9 mouse cellular contexts compared by ENCODE assay signal in genomic region chr5:65535457-65536067, GRCm38 (mm10). TPM values are rescaled to one million over a fixed set of nuclear protein-coding genes. Genes with fewer than 3 reads are reported as not detected.
DNase-seq lines count a peak whose midpoint lies in the region; ATAC-seq and TF ChIP-seq lines count a peak whose summit lies in the region.
"Had no signal": no experiment of that assay in that cellular context is flagged by ENCODE, and none has a peak within 500 bp of the region (broad histone marks: within the 10 kb centered on the region; RNA-seq: fewer than 3 reads in every experiment).

No protein-coding gene starts in this region.

- H3K4me1 ChIP-seq in kidney, adult 2 months (ENCODE audit: control insufficient read depth, insufficient read depth, low read length) = no peaks in the 10 kb centered on the region; the same call in 1 of the 2 replicates
- H3K4me1 ChIP-seq in kidney, embryonic 14.5 days (ENCODE audit: control insufficient read depth, insufficient read depth, low read length) = peaks cover 4% of the 10 kb centered on the region
- H3K4me1 ChIP-seq in ES-E14 (ENCODE audit: control insufficient read depth in 2 of 2, insufficient read depth in 2 of 2, low read length in 2 of 2, poor library complexity in 1 of 2) = peaks cover 9 to 30% of the 10 kb centered on the region in 2 experiments
- H3K4me1 ChIP-seq in lung, embryonic 15.5 days = peaks cover 10% of the 10 kb centered on the region

- H3K27ac ChIP-seq in kidney, adult 2 months (ENCODE audit: insufficient read depth, low read depth, low read length) = no peak overlapping the region
- H3K27ac ChIP-seq in kidney, embryonic 14.5 days (ENCODE audit: low read depth, low read length) = no peak overlapping the region
- peak overlapping the region; percentile 63; the same call in 1 of the 2 replicates for H3K27ac ChIP-seq in ES-E14 (ENCODE audit: insufficient read depth, low read depth, low read length, poor library complexity, severe bottlenecking)
- H3K27ac ChIP-seq in lung, embryonic 15.5 days = peak overlapping the region; percentile 56; the same call in 1 of the 2 replicates

- WGBS in kidney, adult 2 months = 55% methylated on average over 5 of the region's 5 CpGs
- WGBS in kidney, embryonic 14.5 days = 73% methylated on average over 5 of the region's 5 CpGs
- 55% methylated on average over 5 of the region's 5 CpGs for WGBS in lung, embryonic 15.5 days

- in situ Hi-C loops in ES-E14 (cut with MboI; ENCODE audit: low sequenced_read_pairs in 2 of 2, unreplicated experiment in 2 of 2) = no loop called here

- H3K36me3 ChIP-seq in kidney, adult 2 months (ENCODE audit: control insufficient read depth, insufficient read depth, low read length) = no peaks in the 10 kb centered on the region
- no peaks in the 10 kb centered on the region for H3K36me3 ChIP-seq in kidney, embryonic 14.5 days (ENCODE audit: control insufficient read depth, insufficient read depth, low read length)
- no peaks in the 10 kb centered on the region for H3K36me3 ChIP-seq in ES-E14 (ENCODE audit: control insufficient read depth, insufficient read depth, low read length, poor library complexity, severe bottlenecking)
- no peaks in the 10 kb centered on the region for H3K36me3 ChIP-seq in lung, embryonic 15.5 days
- H3K36me3 ChIP-seq: neural tube, embryonic 13.5 days had no signal

- ATAC-seq in kidney, embryonic 14.5 days (ENCODE audit: low FRiP score, low TSS enrichment) = no peak
- no peak for ATAC-seq in lung, embryonic 15.5 days (ENCODE audit: borderline replicate concordance, extremely low read depth, low FRiP score, low TSS enrichment)

- no peak overlapping the region for H3K9ac ChIP-seq in kidney, embryonic 14.5 days (ENCODE audit: low read depth, low read length)
- no peak overlapping the region for H3K9ac ChIP-seq in ES-E14 (ENCODE audit: insufficient read depth, low read depth, low read length, poor library complexity, severe bottlenecking)
- no peak overlapping the region for H3K9ac ChIP-seq in lung, embryonic 15.5 days

- DNase-seq in kidney, adult 2 months = peak; percentile 74
- DNase-seq in ES-E14 (ENCODE audit: low read depth, low spot score) = no peak
- DNase-seq in c-Kit-negative CD71-positive TER-119-positive erythroid progenitor cells, embryonic 14.5 days (ENCODE audit: low read depth, low spot score) = peak; percentile 58
- peak; percentile 20 to 50 for DNase-seq in heart, postnatal 36 days
- DNase-seq in thymus, postnatal 0 days (ENCODE audit: low spot score) = peak; percentile 83
- no peak for DNase-seq in frontal cortex, postnatal 25 days (ENCODE audit: low spot score in 2 of 2)

- no peak for TF ChIP-seq POLR2A in kidney, adult 2 months (IDR thresholded peaks at IDR 0.05; ENCODE audit: low read depth, low read length)

- H3K27me3 ChIP-seq in kidney, adult 2 months (replicated peaks; ENCODE audit: control insufficient read depth, insufficient read depth, low read length) = no peaks in the 10 kb centered on the region
- no peaks in the 10 kb centered on the region for H3K27me3 ChIP-seq in kidney, embryonic 14.5 days (ENCODE audit: control insufficient read depth, insufficient read depth, low read length)
- H3K27me3 ChIP-seq in lung, embryonic 15.5 days = no peaks in the 10 kb centered on the region
- H3K27me3 ChIP-seq: neural tube, embryonic 13.5 days had no signal

- intact Hi-C loops in heart, postnatal 36 days (cut with DNase I) = loop anchor here (2.0 to 10.0 kb wide), 2 partner anchors 43 to 229 kb away; partner anchors contain the start of genes Gm43552 and N4bp2

- no peak for TF ChIP-seq CTCF in kidney, adult 2 months (conservative IDR thresholded peaks at IDR 0.05; ENCODE audit: insufficient read depth, insufficient read length, low read depth, low read length)

- no peak overlapping the region for H3K4me3 ChIP-seq in kidney, adult 2 months (ENCODE audit: insufficient read depth, low read depth, low read length)
- H3K4me3 ChIP-seq in kidney, embryonic 14.5 days (ENCODE audit: low read length) = no peak overlapping the region
- H3K4me3 ChIP-seq in ES-E14 (ENCODE audit: insufficient read depth in 1 of 2, low read depth in 1 of 2, low read length in 2 of 2, poor library complexity in 1 of 2, severe bottlenecking in 1 of 2) = no peak overlapping the region
- H3K4me3 ChIP-seq in lung, embryonic 15.5 days = no peak overlapping the region

- no peaks in the 10 kb centered on the region for H3K9me3 ChIP-seq in kidney, embryonic 14.5 days (ENCODE audit: control insufficient read depth, low read length)
- H3K9me3 ChIP-seq in ES-E14 (ENCODE audit: control insufficient read depth, insufficient read depth, low read depth, low read length) = no peaks in the 10 kb centered on the region
- no peaks in the 10 kb centered on the region for H3K9me3 ChIP-seq in lung, embryonic 15.5 days
- H3K9me3 ChIP-seq: neural tube, embryonic 13.5 days had no signal

- no peak overlapping the region for H3K4me2 ChIP-seq in kidney, embryonic 14.5 days (replicated peaks; ENCODE audit: low read depth, low read length)
- H3K4me2 ChIP-seq in lung, embryonic 15.5 days = 0 out of 2 replicates have a peak overlapping the region, but pooled peaks have one; percentile 65

TF ChIP-seq in ES-E14, 5 proteins besides CTCF, POLR2A, EP300 and RAD21:
- no peak for TF ChIP-seq ZC3H11A (IDR thresholded peaks at IDR 0.05; ENCODE audit: borderline replicate concordance, low read depth, low read length)
- TF ChIP-seq HCFC1 (IDR thresholded peaks at IDR 0.05; ENCODE audit: borderline replicate concordance, insufficient read depth, low read length) = no peak
- TF ChIP-seq CHD2 (IDR thresholded peaks at IDR 0.05; ENCODE audit: low read depth, low read length) = no peak
- TF ChIP-seq ZNF384 (IDR thresholded peaks at IDR 0.05; ENCODE audit: low read depth, low read length) = no peak
- TF ChIP-seq MAFK (IDR thresholded peaks at IDR 0.05; ENCODE audit: insufficient read depth, low read depth, low read length) = no peak

RNA-seq across cellular contexts. Expression of gene Smim14, which starts 1.4 kb away (rescaled TPM):
- 111 and 114 TPM in 2 replicates for polyA plus RNA-seq in kidney, adult 2 months (2012; rRNA removed)
- polyA plus RNA-seq in kidney, embryonic 14.5 days (2014; fragmentation: Nextera tagmentation; extraction: Ambion mirVana) = 83.9 and 91.6 TPM in 2 replicates
- 18.9 and 23.5 TPM in 2 replicates for total RNA-seq in ES-E14 (2012; rRNA removed)
- 10 to 100 TPM; 88.8 to 95.0 TPM for total RNA-seq in heart, postnatal 36 days (2021)
- 99.4 and 108 TPM in 2 replicates for polyA plus RNA-seq in lung, embryonic 15.5 days (2015; fragmentation: Nextera tagmentation; extraction: Ambion mirVana)
- 218 and 226 TPM in 2 replicates for polyA plus RNA-seq in thymus, postnatal 0 days (2015; fragmentation: Nextera tagmentation; extraction: Ambion mirVana)

RNA-seq across cellular contexts. Expression of gene Ube2k, which starts 1.5 kb away (rescaled TPM):
- polyA plus RNA-seq in kidney, adult 2 months (2012; rRNA removed) = 23.1 and 35.1 TPM in 2 replicates
- 154 and 186 TPM in 2 replicates for polyA plus RNA-seq in kidney, embryonic 14.5 days (2014; fragmentation: Nextera tagmentation; extraction: Ambion mirVana)
- total RNA-seq in ES-E14 (2012; rRNA removed) = 77.1 and 101 TPM in 2 replicates
- 10 to 100 TPM; 59.4 to 67.6 TPM for total RNA-seq in heart, postnatal 36 days (2021)
- 165 and 167 TPM in 2 replicates for polyA plus RNA-seq in lung, embryonic 15.5 days (2015; fragmentation: Nextera tagmentation; extraction: Ambion mirVana)
- polyA plus RNA-seq in thymus, postnatal 0 days (2015; fragmentation: Nextera tagmentation; extraction: Ambion mirVana) = 157 and 164 TPM in 2 replicates

RNA-seq across cellular contexts. Expression of gene Gm43552, which starts 42.9 kb away (rescaled TPM):
- not detected in 2 replicates for polyA plus RNA-seq in kidney, adult 2 months (2012; rRNA removed)
- polyA plus RNA-seq in kidney, embryonic 14.5 days (2014; fragmentation: Nextera tagmentation; extraction: Ambion mirVana) = not detected in 2 replicates
- not detected in 2 replicates for total RNA-seq in ES-E14 (2012; rRNA removed)
- total RNA-seq in heart, postnatal 36 days (2021) = 1 to 10 TPM in 1 of 2 experiments, not detected in 1; 2.1 TPM
- not detected in 2 replicates for polyA plus RNA-seq in lung, embryonic 15.5 days (2015; fragmentation: Nextera tagmentation; extraction: Ambion mirVana)
- polyA plus RNA-seq in thymus, postnatal 0 days (2015; fragmentation: Nextera tagmentation; extraction: Ambion mirVana) = 0.72 and 1.3 TPM in 2 replicates
- polyA plus RNA-seq: neural tube, embryonic 13.5 days had no signal

Comparison
In these comparisons a context has a peak if more than half of its experiments do, and no peak if none do; other contexts are left out.
1. DNase-seq: peak in kidney, adult 2 months (single experiment), c-Kit-negative CD71-positive TER-119-positive erythroid progenitor cells, embryonic 14.5 days (single experiment), heart, postnatal 36 days (2 of 2) and thymus, postnatal 0 days (single experiment); none in ES-E14 (single experiment) and frontal cortex, postnatal 25 days (0 of 2).
2. H3K27ac ChIP-seq: peak in ES-E14 (single experiment) and lung, embryonic 15.5 days (single experiment); none in kidney, adult 2 months (single experiment) and kidney, embryonic 14.5 days (single experiment).